Mouse (Mus musculus): ENCODE data around the gene Rapgef1.

DNA sequence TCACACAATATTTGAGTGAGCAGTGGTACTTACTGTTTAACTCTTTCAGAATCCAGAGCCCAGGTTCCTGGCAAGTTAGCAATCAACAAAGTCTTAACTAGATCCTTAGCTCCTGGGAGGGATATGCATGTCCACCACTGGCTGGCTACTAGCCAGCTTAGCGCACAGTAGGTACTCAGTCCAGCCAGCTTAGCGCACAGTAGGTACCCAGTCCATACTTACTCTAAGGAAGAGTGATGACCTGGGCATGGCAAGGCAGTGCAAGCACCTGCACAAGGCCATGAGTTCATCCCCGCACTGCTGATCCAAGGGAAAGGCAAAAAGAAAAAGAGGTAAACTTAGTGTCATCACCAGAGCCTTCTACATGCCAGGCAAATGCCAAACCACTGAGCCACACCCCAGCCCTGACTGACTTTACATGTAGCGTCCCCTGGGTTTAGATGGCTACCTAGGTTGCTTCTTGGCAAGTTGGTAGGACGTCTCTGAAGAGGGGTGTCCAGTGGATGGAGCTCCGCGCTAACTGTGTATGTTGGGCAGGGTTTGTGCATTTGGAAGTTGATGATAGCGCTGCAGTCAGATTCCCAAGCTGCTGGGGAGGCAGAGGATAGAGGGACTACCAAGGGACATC, 6.2 kb downstream of the Rapgef1 start:
- no peak for TF ChIP-seq POLR2AphosphoS5 (IDR thresholded peaks at IDR 0.05; ENCODE audit: insufficient replicate concordance, low read depth, low read length)
- no peak for TF ChIP-seq CTCF (IDR thresholded peaks at IDR 0.05; ENCODE audit: low read depth, low read length)

Measured in G1E (cell line).